Mouse (Mus musculus) kidney, adult 2 months (tissue): Measurements from ENCODE around the gene Lrp3. TPM values are rescaled to one million over a fixed set of nuclear protein-coding genes. Genes with fewer than 3 reads are reported as not detected.
"Not testable (repeated sequence)": the region's sequence is repeated elsewhere in the genome, so short reads cannot be mapped to it uniquely, and the experiment has no call there.

ENCODE experiments used
- DNase-seq: peaks from one replicate; pipeline ENCODE4 v3.0.0; 2021
- H3K27ac ChIP-seq: fragments of 200-500 bp; 2 replicates; pipeline ENCODE4 v1.5.1; 2012; ENCODE audit warnings: low read depth, low read length, control low read depth, inconsistent platforms; ENCODE audit not compliant: insufficient read depth
- H3K27me3 ChIP-seq: fragments of 200-500 bp; replicated peaks from 2 replicates; pipeline ENCODE4 v1.6.1; 2012; ENCODE audit warnings: mild to moderate bottlenecking, moderate library complexity, low read length, inconsistent platforms; ENCODE audit not compliant: control insufficient read depth, insufficient read depth
- H3K36me3 ChIP-seq: fragments of 200-500 bp; 2 replicates; pipeline ENCODE4 v1.6.1; 2012; ENCODE audit warnings: mild to moderate bottlenecking, moderate library complexity, low read length, inconsistent platforms; ENCODE audit not compliant: control insufficient read depth, insufficient read depth
- H3K4me1 ChIP-seq: fragments of 200-500 bp; 2 replicates; pipeline ENCODE4 v1.6.1; 2011; ENCODE audit warnings: low read length; ENCODE audit not compliant: control insufficient read depth, insufficient read depth
- H3K4me3 ChIP-seq: fragments of 200-500 bp; 2 replicates; pipeline ENCODE4 v1.5.1; 2011; ENCODE audit warnings: mild to moderate bottlenecking, low read depth, low read length, control low read depth; ENCODE audit not compliant: insufficient read depth
- CTCF ChIP-seq: fragments of 200-500 bp; conservative IDR thresholded peaks from 2 replicates; pipeline ENCODE4 v1.5.1; 2011; ENCODE audit warnings: low read depth, mild to moderate bottlenecking, control low read depth, low read length, moderate library complexity, mixed read lengths; ENCODE audit not compliant: insufficient read depth, insufficient read length
- POLR2A ChIP-seq: fragments of 200-500 bp; IDR thresholded peaks from one replicate; pipeline ENCODE4 v1.6.1; 2011; ENCODE audit warnings: low read depth, low read length, control low read depth
- WGBS: fragments of 180-500 bp; shearing (Covaris S2); methylation state at CpG from one replicate; pipeline ENCODE4 v1.1.7; 2018; 5-methylcytosine and 5-hydroxymethylcytosine counted together
- polyA plus RNA-seq: library from polyadenylated mRNA; depleted of rRNA; stranded (reverse); fragments of >200 nt; gene quantifications from 2 replicates; pipeline ENCODE4 v1.2.3, GENCODE M21; 2012; rRNA removed

Gene Lrp3
- 19.7 and 22.6 TPM in 2 replicates for polyA plus RNA-seq

GRCm38 (mm10) chr7:35215225-35215624 is at the start of gene Lrp3:
Gene Lrp3 (minus strand): TSS chr7:35215498.
- Histone ChIP-seq H3K4me3 (peak within 1 kb of the TSS; percentile 44), H3K4me1 (peaks cover 4% of the 10 kb centered on the region; the same call in 1 of the 2 replicates), H3K36me3 (no peaks in the 10 kb centered on the region), H3K27ac (no peak within 1 kb of the TSS), H3K27me3 (no peaks in the 10 kb centered on the region)
- DNase-seq: peak; percentile 95
- TF ChIP-seq CTCF (no peak), POLR2A (no peak)
- under 1% methylated on average over 52 of the region's 53 CpGs for whole genome bisulfite sequencing

DNA sequence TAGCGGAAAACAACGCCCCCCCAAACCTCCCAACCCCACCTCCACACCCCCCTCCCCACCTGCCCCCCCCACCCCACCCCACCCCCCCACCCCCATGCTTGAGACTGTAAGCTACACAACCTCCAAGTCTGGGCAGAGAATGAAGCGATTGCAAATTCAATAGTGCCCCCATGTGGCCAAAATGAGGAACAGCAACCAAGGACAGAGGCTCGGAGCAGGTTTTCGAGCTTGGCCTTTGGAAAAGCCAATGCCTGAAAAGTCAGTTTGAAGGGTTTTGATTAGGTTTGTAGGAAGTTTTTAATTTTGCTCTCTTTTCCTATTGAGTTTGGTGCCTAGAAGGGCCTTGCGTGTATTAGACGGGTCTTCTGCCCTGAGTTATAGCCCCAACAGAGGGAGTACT is 49.4 kb upstream of the Lrp3 start:
- WGBS: 11% methylated on average over 7 of the region's 7 CpGs
- no peak overlapping the region for H3K4me3 ChIP-seq
- no peak overlapping the region for H3K27ac ChIP-seq
- H3K4me1 ChIP-seq: no peaks in the 10 kb centered on the region
- TF ChIP-seq CTCF: peak; percentile 72
- TF ChIP-seq POLR2A: no peak
- no peaks in the 10 kb centered on the region for H3K27me3 ChIP-seq
- no peaks in the 10 kb centered on the region for H3K36me3 ChIP-seq
- peak; percentile 65 for DNase-seq

DNA sequence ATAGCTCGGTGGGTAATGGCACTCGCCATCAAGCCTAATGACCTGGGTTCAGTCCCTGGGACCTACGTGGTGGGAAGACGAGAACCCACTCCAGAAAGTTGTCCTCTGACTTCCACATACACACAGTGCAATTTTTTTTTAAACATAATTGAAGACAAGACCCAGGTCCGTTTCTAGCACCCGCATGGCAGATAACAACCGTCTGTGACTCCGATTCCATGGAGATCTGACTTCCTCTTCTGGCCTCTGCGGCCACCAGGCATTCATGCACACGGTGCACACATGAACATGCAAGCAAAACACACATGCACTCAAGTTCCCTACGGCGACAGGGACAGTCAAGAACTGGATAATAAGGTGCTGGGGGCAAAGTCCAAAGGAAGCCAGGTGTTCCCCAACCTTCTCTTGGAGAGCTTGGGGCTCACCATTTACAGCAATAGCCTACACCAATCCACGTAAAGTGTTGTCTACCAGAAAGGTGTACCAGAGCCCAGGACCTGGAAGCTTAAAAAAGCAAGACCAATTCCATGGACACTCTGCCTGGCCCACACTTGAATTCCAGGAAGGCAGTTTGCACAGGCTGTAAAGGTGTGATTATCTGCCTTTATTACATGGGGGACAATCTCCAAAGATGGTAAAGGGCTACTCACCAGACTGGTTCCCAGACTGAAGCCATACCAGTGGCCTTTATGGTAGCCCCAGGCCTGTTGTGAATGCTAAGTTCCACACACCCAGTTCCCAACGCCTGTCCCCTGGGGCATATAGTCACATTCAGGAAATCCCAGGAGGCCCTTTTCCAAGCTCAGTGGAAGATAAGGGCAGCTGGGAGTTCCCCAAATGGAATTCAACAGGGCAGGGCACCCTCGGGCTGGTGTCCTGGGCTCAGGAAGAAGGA is 48.5 kb upstream of the Lrp3 start:
- Histone ChIP-seq H3K36me3 (no peaks in the 10 kb centered on the region), H3K4me3 (no peak overlapping the region), H3K27ac (no peak overlapping the region), H3K4me1 (no peaks in the 10 kb centered on the region), H3K27me3 (no peaks in the 10 kb centered on the region)
- DNase-seq: peak; percentile 4
- TF ChIP-seq POLR2A (no peak), CTCF (no peak)
- WGBS: 81% methylated on average over 15 of the region's 15 CpGs

GRCm38 (mm10) chr7:35259384-35259783 is 44.1 kb upstream of the Lrp3 start:
- no peak for DNase-seq
- Histone ChIP-seq H3K4me3 (no peak overlapping the region), H3K4me1 (no peaks in the 10 kb centered on the region), H3K36me3 (no peaks in the 10 kb centered on the region), H3K27me3 (no peaks in the 10 kb centered on the region), H3K27ac (no peak overlapping the region)
- WGBS: 93% methylated on average over 8 of the region's 8 CpGs
- TF ChIP-seq POLR2A (no peak), CTCF (peak; percentile 36; the same call in 1 of the 2 replicates)

DNA sequence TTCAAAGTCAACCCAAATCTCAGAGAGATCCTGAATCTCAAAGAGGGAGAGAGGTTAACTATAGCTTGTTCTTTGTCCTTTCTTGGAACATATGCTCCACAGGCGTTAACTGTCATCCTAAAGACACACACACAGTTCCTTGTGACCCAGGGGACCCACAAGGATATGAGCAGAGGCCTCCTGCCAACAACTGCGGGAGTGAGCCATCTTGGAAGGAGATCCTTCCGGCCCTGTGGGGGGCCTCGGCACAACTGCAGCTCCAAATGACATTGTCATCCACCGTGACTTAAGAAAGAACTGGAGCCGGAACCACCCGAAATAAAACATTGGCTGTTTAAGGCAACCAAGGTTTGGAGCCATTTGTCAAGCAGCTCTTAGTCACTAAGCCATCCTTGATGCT is 43.0 kb upstream of the Lrp3 start:
- no peak overlapping the region for H3K4me3 ChIP-seq
- H3K4me1 ChIP-seq: no peaks in the 10 kb centered on the region
- H3K27me3 ChIP-seq: no peaks in the 10 kb centered on the region
- no peak overlapping the region for H3K27ac ChIP-seq
- DNase-seq: peak; percentile 14
- no peak for TF ChIP-seq POLR2A
- TF ChIP-seq CTCF: no peak
- WGBS: 40% methylated on average over 7 of the region's 7 CpGs
- no peaks in the 10 kb centered on the region for H3K36me3 ChIP-seq

DNA sequence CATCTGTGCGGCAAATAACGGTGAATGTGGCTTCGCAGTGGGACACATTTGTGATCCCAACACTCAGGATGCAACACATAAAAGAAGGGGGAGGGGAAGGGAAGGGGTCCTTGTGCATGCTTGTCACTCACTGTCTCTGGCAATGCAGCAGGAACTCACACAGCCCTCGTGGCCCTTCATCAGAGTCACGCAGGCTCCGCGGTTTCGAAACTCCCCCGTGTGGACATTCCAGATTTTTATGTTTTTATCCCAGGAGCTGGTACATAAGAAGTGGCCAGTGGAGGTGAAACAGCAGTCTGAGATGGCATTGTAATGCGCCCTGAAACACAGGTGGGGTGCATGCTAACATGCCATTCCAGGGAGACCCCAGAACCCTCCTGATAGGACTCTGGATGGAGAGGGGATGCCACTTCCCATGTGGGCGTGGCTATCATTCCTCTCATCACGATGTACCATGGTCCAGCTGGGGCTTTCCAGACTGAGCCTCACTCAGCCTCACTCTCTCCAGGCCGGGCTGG is 36.8 kb upstream of the Lrp3 start:
- Histone ChIP-seq H3K4me1 (no peaks in the 10 kb centered on the region), H3K4me3 (no peak overlapping the region), H3K27ac (no peak overlapping the region), H3K36me3 (no peaks in the 10 kb centered on the region), H3K27me3 (no peaks in the 10 kb centered on the region)
- TF ChIP-seq POLR2A (no peak), CTCF (peak; percentile 52)
- 8% methylated on average over 13 of the region's 13 CpGs for WGBS
- peak; percentile 64 for DNase-seq

DNA sequence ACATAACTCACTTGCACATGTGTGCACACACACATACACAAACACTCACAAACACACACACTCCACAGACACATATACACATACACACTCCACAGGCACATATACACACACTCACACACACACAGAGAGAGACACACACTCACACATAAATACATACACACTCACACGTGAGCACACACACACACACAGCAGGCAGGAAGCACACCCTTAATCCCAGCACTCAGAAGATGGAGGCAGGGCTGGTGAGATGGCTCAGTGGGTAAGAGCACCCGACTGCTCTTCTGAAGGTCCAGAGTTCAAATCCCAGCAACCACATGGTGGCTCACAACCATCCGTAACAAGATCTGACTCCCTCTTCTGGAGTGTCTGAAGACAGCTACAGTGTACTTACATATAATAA is 22.6 kb upstream of the Lrp3 start:
- not testable (repeated sequence) for H3K27ac ChIP-seq, DNase-seq, H3K36me3 ChIP-seq, H3K27me3 ChIP-seq, H3K4me1 ChIP-seq, H3K4me3 ChIP-seq
- 77% methylated on average over 2 of the region's 3 CpGs for WGBS
